Mouse (Mus musculus): Measurements from ENCODE around the gene Atp11c. TPM values are rescaled to one million over a fixed set of nuclear protein-coding genes. Genes with fewer than 3 reads are reported as not detected.

Atp11c gene
- polyA plus RNA-seq, 1 experiment from 2014 or later = 3.1 TPM

- Histone ChIP-seq H3K4me2 (ENCODE audit: low read depth, low read length) (peak overlapping the region; percentile 47), H3K4me3 (ENCODE audit: low read depth, low read length) (peak overlapping the region; percentile 81), H3K36me3 (ENCODE audit: control insufficient read depth, insufficient read depth) (no peaks in the 10 kb centered on the region), H3K27me3 (ENCODE audit: control insufficient read depth, insufficient read depth, low read depth, low read length) (no peaks in the 10 kb centered on the region), H3K9ac (ENCODE audit: low read depth, low read length) (peak overlapping the region; percentile 88), H3K27ac (ENCODE audit: low read length) (peak overlapping the region; percentile 89), H3K9me3 (replicated peaks; ENCODE audit: control insufficient read depth, low read length) (no peaks in the 10 kb centered on the region), H3K4me1 (ENCODE audit: control insufficient read depth, low read depth, low read length) (peaks cover 2% of the 10 kb centered on the region; the same call in 1 of the 2 replicates)
- 11% methylated on average over 17 of the region's 17 CpGs for WGBS (ENCODE audit: insufficient replicate concordance)
- ATAC-seq (ENCODE audit: low read depth) = peak; percentile 87
These were observed 187.8 kb downstream of the Atp11c start for GRCm38 (mm10) chrX:60404668-60405044.

GRCm38 (mm10) chrX:60403764-60404667 is 188.5 kb downstream of the Atp11c start:
- peaks cover 2% of the 10 kb centered on the region; the same call in 1 of the 2 replicates for H3K4me1 ChIP-seq (ENCODE audit: control insufficient read depth, low read depth, low read length)
- no peaks in the 10 kb centered on the region for H3K9me3 ChIP-seq (replicated peaks; ENCODE audit: control insufficient read depth, low read length)
- H3K4me2 ChIP-seq (ENCODE audit: low read depth, low read length) = peak overlapping the region; percentile 69
- WGBS (ENCODE audit: insufficient replicate concordance) = 17% methylated on average over 67 of the region's 126 CpGs
- peak; percentile 87 for ATAC-seq (ENCODE audit: low read depth)
- no peaks in the 10 kb centered on the region for H3K36me3 ChIP-seq (ENCODE audit: control insufficient read depth, insufficient read depth)
- H3K27me3 ChIP-seq (ENCODE audit: control insufficient read depth, insufficient read depth, low read depth, low read length) = no peaks in the 10 kb centered on the region
- peak overlapping the region; percentile 81 for H3K4me3 ChIP-seq (ENCODE audit: low read depth, low read length)
- H3K27ac ChIP-seq (ENCODE audit: low read length) = peak overlapping the region; percentile 89
- H3K9ac ChIP-seq (ENCODE audit: low read depth, low read length) = peak overlapping the region; percentile 88

DNA sequence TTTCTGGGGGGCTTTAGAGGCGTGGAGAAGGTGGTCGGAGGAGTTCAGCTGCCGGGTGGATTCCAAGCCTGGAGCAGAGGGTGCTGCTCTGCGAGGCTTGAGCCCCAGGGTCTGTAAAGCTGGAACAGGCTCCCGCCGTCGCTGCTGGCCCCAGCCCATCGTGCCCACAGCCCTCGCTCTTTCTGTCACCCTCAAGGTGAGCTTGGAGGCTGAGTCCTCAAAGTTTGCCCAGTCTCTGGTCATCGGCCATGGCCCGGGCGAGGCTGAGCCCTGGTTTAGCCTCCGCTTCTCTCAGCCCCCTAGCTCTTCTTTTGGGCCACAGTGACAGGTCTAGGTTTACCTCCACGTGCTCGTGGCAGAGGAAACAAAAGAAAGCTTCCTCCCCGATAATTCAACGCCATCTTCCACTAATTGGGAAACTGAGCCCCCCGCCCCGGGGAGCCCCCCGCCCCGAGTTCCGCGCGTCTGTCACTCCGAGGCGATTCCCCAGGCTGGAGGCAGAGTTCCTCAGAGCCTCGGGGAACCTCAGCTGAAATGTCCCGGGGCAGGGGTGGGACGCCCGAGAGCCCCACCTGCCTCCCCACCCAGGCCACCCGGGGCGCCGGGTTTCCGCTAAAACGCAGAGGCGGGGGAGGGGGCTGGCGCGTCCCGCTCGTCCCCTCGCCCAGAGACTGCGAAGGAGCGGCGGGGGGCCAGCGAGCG is 189.3 kb downstream of the Atp11c start:
- Histone ChIP-seq H3K9ac (ENCODE audit: low read depth, low read length) (peak overlapping the region; percentile 83), H3K27ac (ENCODE audit: low read length) (peak overlapping the region; percentile 55; the same call in 1 of the 2 replicates), H3K9me3 (replicated peaks; ENCODE audit: control insufficient read depth, low read length) (no peaks in the 10 kb centered on the region), H3K27me3 (ENCODE audit: control insufficient read depth, insufficient read depth, low read depth, low read length) (no peaks in the 10 kb centered on the region), H3K4me3 (ENCODE audit: low read depth, low read length) (peak overlapping the region; percentile 81), H3K4me2 (ENCODE audit: low read depth, low read length) (peak overlapping the region; percentile 69), H3K4me1 (ENCODE audit: control insufficient read depth, low read depth, low read length) (peaks cover 2% of the 10 kb centered on the region; the same call in 1 of the 2 replicates), H3K36me3 (ENCODE audit: control insufficient read depth, insufficient read depth) (no peaks in the 10 kb centered on the region)
- ATAC-seq (ENCODE audit: low read depth) = peak; percentile 41
- 15% methylated on average over 40 of the region's 46 CpGs for WGBS (ENCODE audit: insufficient replicate concordance)

DNA sequence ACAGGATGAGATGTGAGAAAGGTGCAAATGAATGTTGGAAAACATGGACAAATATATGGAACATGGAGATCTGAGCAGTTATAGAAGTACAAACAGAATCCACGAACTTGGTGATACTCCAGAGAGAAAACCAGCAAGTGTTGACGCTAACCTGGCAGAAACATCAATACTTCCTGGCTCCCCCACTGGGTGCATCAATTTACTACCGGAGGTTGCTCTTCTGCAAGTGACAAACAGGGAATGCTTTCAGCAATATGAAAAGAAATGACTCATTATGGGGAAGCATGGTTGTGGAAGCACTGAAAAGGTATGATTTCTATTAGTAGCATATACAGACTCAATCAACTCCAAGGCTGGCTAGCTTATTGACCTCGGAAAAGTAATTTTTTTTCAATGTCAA is 198.2 kb downstream of the Atp11c start:
- Histone ChIP-seq H3K4me1 (ENCODE audit: control insufficient read depth, low read depth, low read length) (no peaks in the 10 kb centered on the region), H3K9ac (ENCODE audit: low read depth, low read length) (no peak overlapping the region), H3K4me2 (ENCODE audit: low read depth, low read length) (no peak overlapping the region), H3K4me3 (ENCODE audit: low read depth, low read length) (no peak overlapping the region), H3K36me3 (ENCODE audit: control insufficient read depth, insufficient read depth) (no peaks in the 10 kb centered on the region), H3K27me3 (ENCODE audit: control insufficient read depth, insufficient read depth, low read depth, low read length) (no peaks in the 10 kb centered on the region), H3K9me3 (replicated peaks; ENCODE audit: control insufficient read depth, low read length) (no peaks in the 10 kb centered on the region), H3K27ac (ENCODE audit: low read length) (no peak overlapping the region)
- no peak for ATAC-seq (ENCODE audit: low read depth)
- WGBS (ENCODE audit: insufficient replicate concordance) = 62% methylated on average over 4 of the region's 4 CpGs

- no peaks in the 10 kb centered on the region for H3K36me3 ChIP-seq (ENCODE audit: control insufficient read depth, insufficient read depth)
- H3K4me1 ChIP-seq (ENCODE audit: control insufficient read depth, low read depth, low read length) = no peaks in the 10 kb centered on the region
- 39% methylated on average over 1 of the region's 1 CpGs for WGBS (ENCODE audit: insufficient replicate concordance)
- no peak for ATAC-seq (ENCODE audit: low read depth)
- no peak overlapping the region for H3K27ac ChIP-seq (ENCODE audit: low read length)
- no peaks in the 10 kb centered on the region for H3K9me3 ChIP-seq (replicated peaks; ENCODE audit: control insufficient read depth, low read length)
- no peak overlapping the region for H3K4me3 ChIP-seq (ENCODE audit: low read depth, low read length)
- no peaks in the 10 kb centered on the region for H3K27me3 ChIP-seq (ENCODE audit: control insufficient read depth, insufficient read depth, low read depth, low read length)
- no peak overlapping the region for H3K4me2 ChIP-seq (ENCODE audit: low read depth, low read length)
- no peak overlapping the region for H3K9ac ChIP-seq (ENCODE audit: low read depth, low read length)
These were observed 205.6 kb downstream of the Atp11c start for GRCm38 (mm10) chrX:60386852-60387251.

DNA sequence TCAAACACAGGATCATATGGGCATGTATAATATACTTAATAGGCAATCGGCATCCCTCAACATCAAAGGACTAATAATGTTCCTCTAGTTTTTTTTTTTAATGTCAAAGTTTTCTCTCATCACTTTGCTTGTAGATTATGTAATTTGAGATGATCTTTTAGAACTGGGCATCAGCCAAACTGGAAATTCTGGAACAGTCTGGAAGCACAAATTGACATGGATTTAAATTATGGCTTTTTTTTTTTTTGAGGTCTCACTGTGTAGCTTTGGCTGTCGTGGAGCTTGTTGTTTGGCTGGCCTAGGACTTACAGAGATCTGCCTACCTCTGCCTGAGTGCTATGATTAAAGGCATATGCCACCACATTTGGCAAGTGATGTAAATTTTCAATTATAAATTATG is 210.8 kb downstream of the Atp11c start:
- WGBS (ENCODE audit: insufficient replicate concordance) = 70% methylated on average over 2 of the region's 2 CpGs
- H3K9me3 ChIP-seq (replicated peaks; ENCODE audit: control insufficient read depth, low read length) = no peaks in the 10 kb centered on the region
- ATAC-seq (ENCODE audit: low read depth) = no peak
- no peak overlapping the region for H3K4me3 ChIP-seq (ENCODE audit: low read depth, low read length)
- H3K9ac ChIP-seq (ENCODE audit: low read depth, low read length) = no peak overlapping the region
- no peaks in the 10 kb centered on the region for H3K27me3 ChIP-seq (ENCODE audit: control insufficient read depth, insufficient read depth, low read depth, low read length)
- no peak overlapping the region for H3K27ac ChIP-seq (ENCODE audit: low read length)
- H3K4me1 ChIP-seq (ENCODE audit: control insufficient read depth, low read depth, low read length) = no peaks in the 10 kb centered on the region
- H3K4me2 ChIP-seq (ENCODE audit: low read depth, low read length) = no peak overlapping the region
- H3K36me3 ChIP-seq (ENCODE audit: control insufficient read depth, insufficient read depth) = no peaks in the 10 kb centered on the region

GRCm38 (mm10) chrX:60380386-60380785 is 212.1 kb downstream of the Atp11c start:
- Histone ChIP-seq H3K9ac (ENCODE audit: low read depth, low read length) (no peak overlapping the region), H3K36me3 (ENCODE audit: control insufficient read depth, insufficient read depth) (no peaks in the 10 kb centered on the region), H3K27me3 (ENCODE audit: control insufficient read depth, insufficient read depth, low read depth, low read length) (no peaks in the 10 kb centered on the region), H3K4me1 (ENCODE audit: control insufficient read depth, low read depth, low read length) (no peaks in the 10 kb centered on the region), H3K27ac (ENCODE audit: low read length) (no peak overlapping the region), H3K4me3 (ENCODE audit: low read depth, low read length) (no peak overlapping the region), H3K4me2 (ENCODE audit: low read depth, low read length) (no peak overlapping the region), H3K9me3 (replicated peaks; ENCODE audit: control insufficient read depth, low read length) (no peaks in the 10 kb centered on the region)
- no peak for ATAC-seq (ENCODE audit: low read depth)

DNA sequence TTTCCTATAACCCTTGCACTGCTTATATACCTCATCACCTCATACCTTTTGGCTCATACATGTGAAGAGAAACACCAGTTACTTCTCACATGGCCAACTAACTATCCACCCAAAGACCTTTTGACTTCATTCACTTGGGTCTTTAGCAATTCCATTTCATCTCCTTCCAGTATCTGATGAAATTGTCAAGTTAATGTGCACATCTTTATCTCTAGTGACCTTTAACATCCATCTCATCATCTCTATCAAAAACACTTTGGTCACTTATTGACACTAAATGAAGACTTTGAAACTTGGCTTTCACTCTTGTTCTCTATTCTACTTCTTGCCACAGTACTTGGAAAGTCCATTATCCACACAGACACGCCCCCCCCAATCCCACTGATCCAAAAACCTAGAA is 243.8 kb downstream of the Atp11c start:
- H3K4me3 ChIP-seq (ENCODE audit: low read depth, low read length) = no peak overlapping the region
- H3K27me3 ChIP-seq (ENCODE audit: control insufficient read depth, insufficient read depth, low read depth, low read length) = no peaks in the 10 kb centered on the region
- H3K4me2 ChIP-seq (ENCODE audit: low read depth, low read length) = no peak overlapping the region
- no peak for ATAC-seq (ENCODE audit: low read depth)
- no peak overlapping the region for H3K27ac ChIP-seq (ENCODE audit: low read length)
- no peaks in the 10 kb centered on the region for H3K36me3 ChIP-seq (ENCODE audit: control insufficient read depth, insufficient read depth)
- H3K9ac ChIP-seq (ENCODE audit: low read depth, low read length) = no peak overlapping the region
- H3K9me3 ChIP-seq (replicated peaks; ENCODE audit: control insufficient read depth, low read length) = no peaks in the 10 kb centered on the region
- no peaks in the 10 kb centered on the region for H3K4me1 ChIP-seq (ENCODE audit: control insufficient read depth, low read depth, low read length)
- WGBS (ENCODE audit: insufficient replicate concordance) = 60% methylated on average over 1 of the region's 1 CpGs

- H3K9me3 ChIP-seq (replicated peaks; ENCODE audit: control insufficient read depth, low read length) = no peaks in the 10 kb centered on the region
- ATAC-seq (ENCODE audit: low read depth) = no peak
- no peaks in the 10 kb centered on the region for H3K36me3 ChIP-seq (ENCODE audit: control insufficient read depth, insufficient read depth)
- no peak overlapping the region for H3K4me2 ChIP-seq (ENCODE audit: low read depth, low read length)
- H3K9ac ChIP-seq (ENCODE audit: low read depth, low read length) = no peak overlapping the region
- no peaks in the 10 kb centered on the region for H3K27me3 ChIP-seq (ENCODE audit: control insufficient read depth, insufficient read depth, low read depth, low read length)
- no peak overlapping the region for H3K27ac ChIP-seq (ENCODE audit: low read length)
- no peak overlapping the region for H3K4me3 ChIP-seq (ENCODE audit: low read depth, low read length)
- no peaks in the 10 kb centered on the region for H3K4me1 ChIP-seq (ENCODE audit: control insufficient read depth, low read depth, low read length)
These were observed 247.1 kb downstream of the Atp11c start for GRCm38 (mm10) chrX:60345447-60345846.

All from liver, embryonic 16.5 days (tissue).